Mouse (Mus musculus) urinary bladder, postnatal 14 days (tissue): ENCODE measurements around the gene Papss1.
"Not testable (repeated sequence)": the region's sequence is repeated elsewhere in the genome, so short reads cannot be mapped to it uniquely, and the experiment has no call there.

ENCODE experiments used
- DNase-seq: peaks from one replicate; pipeline ENCODE4 v3.0.0; 2021; ENCODE audit warnings: low spot score

The Papss1 gene

GRCm38 (mm10) chr3:131564430-131565256, at the start of gene Papss1:
Gene Papss1 (plus strand): TSS chr3:131564768.
- DNase-seq = peak; percentile 100

GRCm38 (mm10) chr3:131516332-131516999, 48.1 kb upstream of the Papss1 start:
- DNase-seq = no peak

- no peak for DNase-seq
Observed at GRCm38 (mm10) chr3:131517756-131518155, 46.8 kb upstream of the Papss1 start.

- DNase-seq = no peak
Observed at GRCm38 (mm10) chr3:131521206-131521605, 43.4 kb upstream of the Papss1 start.

- no peak for DNase-seq
Observed at GRCm38 (mm10) chr3:131522243-131522642, 42.3 kb upstream of the Papss1 start.

- DNase-seq = no peak
Observed at GRCm38 (mm10) chr3:131523749-131524148, 40.8 kb upstream of the Papss1 start.

GRCm38 (mm10) chr3:131524210-131524609, 40.4 kb upstream of the Papss1 start:
- DNase-seq = no peak

- DNase-seq = peak; percentile 52
Observed at GRCm38 (mm10) chr3:131524779-131525178, 39.8 kb upstream of the Papss1 start.

- DNase-seq = no peak
Observed at GRCm38 (mm10) chr3:131525229-131525628, 39.3 kb upstream of the Papss1 start.

- no peak for DNase-seq
Observed at GRCm38 (mm10) chr3:131541244-131541942, 23.2 kb upstream of the Papss1 start.

GRCm38 (mm10) chr3:131547562-131547961, 17.0 kb upstream of the Papss1 start:
- DNase-seq = not testable (repeated sequence)

- no peak for DNase-seq
Observed at GRCm38 (mm10) chr3:131550046-131550445, 14.5 kb upstream of the Papss1 start.

GRCm38 (mm10) chr3:131552349-131553254, 12.0 kb upstream of the Papss1 start:
- DNase-seq = peak; percentile 14

GRCm38 (mm10) chr3:131555771-131556170, 8.8 kb upstream of the Papss1 start:
- DNase-seq = no peak

GRCm38 (mm10) chr3:131561591-131561990, 3.0 kb upstream of the Papss1 start:
- no peak for DNase-seq

GRCm38 (mm10) chr3:131565257-131565610, 666 bp downstream of the Papss1 start:
- DNase-seq = peak; percentile 22

- DNase-seq = no peak
Observed at GRCm38 (mm10) chr3:131566281-131566680, 1.7 kb downstream of the Papss1 start.

GRCm38 (mm10) chr3:131570506-131570905, 5.9 kb downstream of the Papss1 start:
- DNase-seq = no peak

- DNase-seq = peak; percentile 73
Observed at GRCm38 (mm10) chr3:131573555-131573954, 9.0 kb downstream of the Papss1 start.

GRCm38 (mm10) chr3:131578434-131579104, 14.0 kb downstream of the Papss1 start:
- no peak for DNase-seq

GRCm38 (mm10) chr3:131580040-131580439, 15.5 kb downstream of the Papss1 start:
- DNase-seq = no peak
